Mouse (Mus musculus) c-Kit-negative CD71-positive TER-119-positive erythroid progenitor cells, embryonic 14.5 days (primary cell): ENCODE results near the gene Spock1.

Experiments
- DNase-seq: peaks from one replicate; pipeline ENCODE4 v3.0.0-alpha.2; 2013; ENCODE audit warnings: low read depth, low spot score

The Spock1 gene

DNA sequence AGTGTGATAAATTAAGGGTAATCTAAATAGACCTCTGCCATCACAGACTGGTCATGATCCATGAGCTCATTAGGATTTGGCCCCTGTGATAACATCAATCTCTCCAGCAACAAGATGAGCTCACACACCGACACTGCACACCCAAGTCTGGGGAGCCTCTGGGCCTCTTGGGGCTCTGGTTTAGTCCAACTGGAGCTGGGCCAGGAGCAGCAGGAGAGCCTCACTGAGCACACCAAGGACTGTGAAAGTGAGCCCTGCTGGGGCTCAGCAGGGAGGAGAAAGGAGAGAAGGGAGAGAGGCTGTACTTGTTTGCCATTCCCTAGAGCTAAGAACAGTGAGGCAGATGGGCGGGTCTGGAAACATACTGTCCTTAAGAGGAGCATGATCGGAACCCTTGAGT is 248.3 kb downstream of the Spock1 start:
- DNase-seq = no peak

DNA sequence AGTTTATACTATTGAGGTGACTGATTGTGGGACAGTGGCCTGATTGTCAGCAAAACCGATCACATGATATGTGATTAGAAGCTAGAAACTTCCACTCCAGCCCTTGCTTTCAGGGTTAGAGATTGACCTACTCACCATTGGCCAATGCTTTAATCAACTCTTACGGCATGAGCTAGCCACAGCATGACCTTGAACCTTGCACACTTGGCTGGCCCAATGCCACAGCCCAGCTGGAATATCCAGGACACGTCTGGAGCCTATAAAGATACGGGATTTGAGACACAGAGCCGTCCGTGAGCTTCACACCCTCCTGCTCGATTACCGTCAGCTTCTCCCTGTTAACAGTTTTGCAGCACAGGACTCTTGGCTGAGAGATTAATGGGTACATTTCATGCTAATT is 251.5 kb downstream of the Spock1 start:
- DNase-seq = no peak

DNA sequence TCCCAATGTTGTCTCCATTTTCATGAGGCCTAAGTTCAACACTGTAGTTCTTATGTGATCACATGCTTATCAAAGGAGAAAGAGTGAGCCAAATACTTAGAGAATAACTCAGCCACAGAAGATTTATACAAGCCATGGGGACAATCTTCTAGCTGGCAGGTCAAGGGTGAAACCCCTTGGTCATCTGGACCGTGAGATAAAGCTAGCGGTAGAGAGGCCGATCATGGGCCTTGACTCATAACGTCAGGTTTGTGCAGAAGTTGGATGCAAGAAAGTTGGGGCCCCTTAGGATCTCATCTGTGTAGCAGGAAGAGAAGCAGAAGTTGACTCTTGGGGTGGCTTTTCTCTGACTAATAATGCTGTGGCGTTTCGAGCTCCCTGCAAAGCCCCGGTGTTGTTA is 253.8 kb downstream of the Spock1 start:
- DNase-seq = no peak

DNA sequence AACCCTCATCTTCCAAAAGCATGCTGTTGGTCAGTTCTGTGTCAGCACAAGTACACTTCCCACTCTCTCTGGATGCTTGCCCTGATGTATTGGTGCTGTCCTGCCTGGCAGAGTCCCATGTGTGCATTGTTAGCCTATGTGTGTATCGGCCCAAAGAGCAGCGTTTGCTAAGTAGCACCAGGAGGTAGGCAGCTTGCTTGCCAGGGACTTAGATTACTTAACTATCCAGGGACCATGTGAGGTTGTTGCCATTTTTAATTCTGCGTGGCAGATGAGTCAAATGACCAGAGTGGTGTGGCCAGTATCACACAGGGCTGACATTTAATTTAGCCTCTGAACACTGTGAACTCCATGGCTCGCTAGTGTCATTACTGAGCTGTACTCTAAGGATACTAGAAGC is 256.9 kb downstream of the Spock1 start:
- no peak for DNase-seq

DNA sequence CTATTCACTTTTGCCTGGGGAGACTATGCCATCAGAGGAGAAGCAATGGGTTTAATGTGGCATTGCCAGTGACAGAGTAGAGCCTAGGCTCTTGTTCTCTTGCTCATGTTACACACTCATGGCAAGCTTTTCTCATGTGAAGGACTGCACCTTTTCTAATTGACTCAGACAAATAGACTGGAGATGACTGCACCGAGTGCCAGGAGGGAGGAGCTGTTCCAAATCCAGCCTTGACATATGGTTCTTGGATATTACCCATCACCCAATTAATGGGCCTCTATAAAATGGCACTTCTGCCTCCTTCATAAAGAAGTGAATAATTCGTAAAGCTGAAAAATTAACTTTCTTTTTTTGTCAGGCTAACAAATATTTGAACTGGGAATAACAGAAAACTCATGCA is 259.3 kb downstream of the Spock1 start:
- DNase-seq = no peak

DNA sequence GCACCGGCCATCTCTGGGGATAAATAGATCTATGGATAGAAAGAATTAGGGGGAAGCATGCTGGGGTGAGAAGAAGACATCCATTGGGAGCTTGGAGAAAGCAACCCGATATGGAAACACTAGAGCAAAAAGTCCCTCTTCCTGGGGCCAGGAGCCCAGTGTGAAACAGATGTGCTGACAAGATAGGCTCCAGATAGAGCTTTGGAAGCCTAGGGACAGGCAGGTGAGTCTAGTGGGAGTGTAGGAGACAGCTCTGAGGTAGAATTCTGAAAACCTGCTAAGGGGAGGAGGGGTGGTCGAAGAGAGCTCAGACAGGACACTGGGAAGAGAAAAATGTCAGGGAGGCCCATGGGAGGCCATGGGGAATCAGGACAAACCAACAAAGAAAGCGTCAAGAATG is 260.7 kb downstream of the Spock1 start:
- no peak for DNase-seq

DNA sequence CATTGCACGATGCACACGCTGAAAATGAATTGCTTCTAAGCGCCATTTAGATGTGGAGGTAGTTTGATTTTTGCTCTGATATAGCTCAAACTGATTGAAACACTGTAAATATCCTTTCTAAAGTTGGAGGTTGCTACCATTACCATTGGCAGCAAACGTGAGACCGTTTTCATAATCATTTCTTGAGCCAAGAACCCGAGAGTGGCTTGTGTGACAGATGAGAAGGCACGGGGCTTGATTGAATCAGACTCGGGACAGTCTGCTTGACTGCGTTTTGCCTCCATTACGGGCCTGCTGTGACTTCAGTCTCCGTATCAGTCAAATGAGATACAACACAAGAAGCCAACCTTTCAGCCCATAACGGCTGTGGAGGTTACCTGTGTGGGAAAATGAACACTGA is 265.1 kb downstream of the Spock1 start:
- no peak for DNase-seq

DNA sequence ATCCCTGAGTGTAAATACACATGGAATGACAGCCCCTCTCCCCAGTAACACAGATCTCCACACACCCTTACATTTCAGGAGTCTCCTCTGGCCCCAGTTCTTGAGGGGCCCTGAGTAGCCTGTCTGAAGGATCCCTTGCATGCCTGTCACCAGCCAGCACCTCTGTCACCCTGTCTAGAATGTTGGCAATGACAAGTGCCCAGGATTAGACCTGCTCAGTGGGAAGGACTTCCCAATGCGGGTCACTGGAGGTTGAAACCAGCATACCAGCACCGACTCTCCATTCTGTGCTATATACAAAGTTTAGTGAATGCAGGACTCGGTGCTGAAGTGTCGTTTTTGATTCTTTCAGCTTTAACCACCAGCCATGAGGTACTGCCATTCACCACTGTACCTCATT is 266.5 kb downstream of the Spock1 start:
- DNase-seq = no peak

DNA sequence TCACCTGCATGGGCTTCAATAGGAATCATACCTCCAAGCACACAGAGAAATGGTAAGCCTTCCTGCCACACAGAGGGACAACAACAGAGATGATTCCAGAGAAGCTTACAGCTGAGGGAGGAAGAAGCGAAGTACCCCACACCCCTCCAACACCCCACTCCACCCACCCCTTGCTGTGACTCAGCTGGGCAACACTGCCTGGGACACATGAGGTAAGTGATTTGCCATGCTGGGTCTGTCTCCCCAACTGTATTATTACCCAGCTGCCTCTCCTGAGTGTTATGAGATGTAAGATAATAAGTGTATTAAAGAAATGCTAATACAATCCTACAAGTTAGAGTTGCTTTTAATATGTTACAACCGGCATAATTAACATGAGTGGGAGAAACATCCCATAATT is 267.2 kb downstream of the Spock1 start:
- no peak for DNase-seq

DNA sequence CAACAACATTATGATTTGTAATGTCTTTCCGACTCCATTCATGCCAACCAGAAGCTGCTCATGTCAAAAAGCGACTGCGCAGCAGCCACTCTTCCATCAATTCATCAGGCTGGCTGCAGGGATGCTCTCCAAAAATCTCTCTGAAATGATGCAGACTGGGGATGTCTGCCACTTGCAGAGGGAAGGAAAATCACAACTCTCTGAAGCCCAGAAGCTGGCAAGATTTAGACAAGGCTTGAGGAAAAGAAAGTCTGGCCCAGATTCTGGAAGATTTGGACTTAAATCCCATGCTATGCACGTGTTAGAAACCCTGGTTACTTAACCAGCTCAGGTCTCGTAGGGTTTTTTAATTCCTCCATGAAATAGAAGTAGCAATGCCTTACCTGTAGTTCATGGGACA is 269.3 kb downstream of the Spock1 start:
- no peak for DNase-seq

DNA sequence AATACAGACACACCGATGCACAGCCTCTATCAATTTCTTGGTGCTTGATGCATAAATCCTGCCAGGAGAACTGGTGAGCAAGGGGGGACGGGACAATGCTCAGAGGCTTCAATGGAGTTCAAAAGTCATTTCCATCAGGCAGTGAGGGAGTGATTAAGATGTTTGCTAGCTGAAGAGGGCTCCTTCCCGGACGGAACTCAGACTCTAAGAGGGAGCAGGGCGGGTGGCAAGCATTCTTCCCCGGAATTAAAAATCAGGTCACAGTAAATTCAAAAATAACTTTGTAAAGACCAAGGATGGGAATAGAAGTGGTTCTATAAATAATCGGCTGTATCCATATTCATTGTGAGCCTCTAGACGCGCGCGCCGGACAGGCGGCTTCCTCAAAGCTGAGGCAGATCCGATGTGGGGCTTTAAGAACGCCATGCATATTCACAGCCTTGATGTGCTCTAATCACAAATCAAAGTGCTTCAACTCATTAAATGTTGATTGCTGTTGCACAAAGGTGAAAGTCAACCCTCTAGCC is 270.5 kb downstream of the Spock1 start:
- no peak for DNase-seq

DNA sequence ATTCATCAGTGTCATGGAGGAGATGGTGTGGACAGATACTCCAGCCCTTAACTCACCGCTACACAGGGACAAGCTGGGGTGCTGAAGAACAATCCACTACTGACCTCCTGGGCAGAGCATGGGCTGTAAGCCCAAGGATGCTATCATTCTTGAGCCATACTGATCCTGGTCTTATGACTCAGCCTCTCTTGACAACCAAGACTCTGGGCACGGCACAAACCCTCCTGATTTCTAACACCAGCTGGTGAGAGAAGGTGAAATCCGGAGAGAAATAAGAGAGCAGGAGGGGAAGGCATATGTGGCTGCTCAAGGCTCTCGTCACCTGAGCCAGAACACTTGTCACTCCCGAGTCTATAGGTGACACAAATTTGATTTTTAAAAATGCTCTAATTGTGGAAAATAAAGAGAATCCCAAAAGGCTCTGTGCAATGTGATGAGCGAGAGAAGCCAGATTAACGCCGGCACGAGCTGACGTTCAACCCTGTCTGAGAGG is 271.0 kb downstream of the Spock1 start:
- DNase-seq = no peak

DNA sequence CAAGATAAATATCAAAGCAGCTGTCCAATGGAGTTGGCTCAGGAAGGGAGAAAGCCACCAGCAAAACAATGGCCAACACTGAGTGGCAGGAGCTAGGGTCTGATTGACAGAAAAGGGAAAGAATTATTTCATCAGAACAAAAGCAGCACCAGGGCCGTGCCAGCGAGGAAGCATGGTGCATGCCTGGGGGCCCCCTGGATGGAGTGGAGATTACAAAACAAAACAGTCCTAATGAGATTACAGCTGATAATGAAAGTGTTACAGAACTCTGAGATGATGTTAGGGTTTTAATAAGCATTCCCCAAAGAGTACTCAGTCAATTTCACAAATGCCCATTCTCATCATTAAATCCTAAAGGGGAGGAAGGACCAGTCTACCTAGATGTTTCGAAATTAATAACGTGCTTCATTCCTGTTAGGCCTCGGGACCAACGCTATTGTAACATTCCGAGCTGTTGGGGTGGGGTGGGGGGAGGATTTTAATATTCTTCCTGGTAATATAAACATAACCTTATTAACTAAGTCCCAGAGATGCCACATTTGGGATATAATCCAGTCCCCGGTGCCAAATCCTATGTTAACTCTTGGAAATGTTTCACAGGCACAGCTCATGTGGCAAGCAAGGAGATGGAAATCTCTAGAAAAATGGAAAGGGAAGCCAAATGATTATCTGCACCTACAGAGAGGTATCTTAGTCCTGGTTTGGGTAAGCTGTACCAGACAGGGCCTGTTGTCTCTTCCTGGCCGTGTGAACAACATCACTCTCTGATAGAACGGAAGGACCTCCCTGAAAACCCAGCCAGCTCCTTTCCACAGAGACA is 271.7 kb downstream of the Spock1 start:
- no peak for DNase-seq

DNA sequence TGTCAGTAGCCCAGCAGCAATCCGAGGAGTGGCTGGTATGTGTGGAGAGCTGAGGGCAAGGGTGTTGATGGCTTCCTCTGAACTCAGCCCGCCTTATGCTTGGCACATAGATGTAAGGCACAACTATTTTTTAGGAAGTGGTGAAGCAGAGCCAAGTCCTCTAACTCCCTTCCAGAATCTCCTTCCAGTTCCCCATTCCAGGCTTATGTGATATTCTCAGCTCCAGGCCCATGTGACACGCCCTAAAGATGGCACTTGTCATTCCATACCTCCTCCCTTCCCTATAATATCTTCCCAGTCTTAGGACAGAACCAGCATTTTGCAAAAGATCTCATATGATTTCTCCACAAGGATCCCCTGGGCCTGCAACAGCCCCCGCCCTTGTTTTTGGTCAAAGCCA is 277.6 kb downstream of the Spock1 start:
- no peak for DNase-seq

DNA sequence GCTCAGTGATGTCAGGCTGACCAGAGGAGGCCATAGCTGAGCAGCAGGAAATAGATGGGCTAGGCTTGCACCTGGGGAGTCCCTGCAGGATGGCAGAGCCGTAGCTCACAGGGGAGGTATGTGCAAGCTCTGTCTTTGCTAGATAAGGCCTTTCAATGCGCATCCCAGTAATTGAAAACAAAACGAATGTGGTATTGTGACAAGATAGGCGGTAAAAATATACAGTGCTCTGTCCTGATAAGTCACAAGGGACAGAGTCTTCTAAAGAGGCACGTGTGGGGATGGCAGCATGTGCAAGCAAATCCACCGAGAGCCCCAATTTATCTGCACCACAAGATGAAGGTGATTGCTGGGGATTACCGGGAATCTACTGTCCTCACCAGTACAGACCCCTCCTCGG is 279.9 kb downstream of the Spock1 start:
- no peak for DNase-seq

DNA sequence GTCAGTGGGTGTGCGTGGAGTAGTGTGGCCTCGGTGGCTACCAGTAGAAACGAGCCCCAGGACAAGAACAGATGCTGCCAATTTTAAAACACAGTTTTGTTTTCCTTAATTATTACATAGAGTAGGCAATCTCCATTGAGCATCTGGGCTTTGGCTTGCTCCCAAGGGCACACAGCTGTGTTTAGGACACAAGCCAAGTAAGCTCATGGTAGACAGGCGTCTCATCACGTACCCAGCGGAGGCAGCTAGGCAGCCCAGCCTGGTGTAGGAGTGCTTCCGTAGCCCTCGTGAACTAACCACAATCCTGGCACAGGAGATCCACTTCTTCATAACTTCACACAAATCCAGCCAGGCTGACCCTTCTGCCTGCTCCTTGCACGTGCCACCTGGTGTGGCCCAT is 281.7 kb downstream of the Spock1 start:
- DNase-seq = no peak

DNA sequence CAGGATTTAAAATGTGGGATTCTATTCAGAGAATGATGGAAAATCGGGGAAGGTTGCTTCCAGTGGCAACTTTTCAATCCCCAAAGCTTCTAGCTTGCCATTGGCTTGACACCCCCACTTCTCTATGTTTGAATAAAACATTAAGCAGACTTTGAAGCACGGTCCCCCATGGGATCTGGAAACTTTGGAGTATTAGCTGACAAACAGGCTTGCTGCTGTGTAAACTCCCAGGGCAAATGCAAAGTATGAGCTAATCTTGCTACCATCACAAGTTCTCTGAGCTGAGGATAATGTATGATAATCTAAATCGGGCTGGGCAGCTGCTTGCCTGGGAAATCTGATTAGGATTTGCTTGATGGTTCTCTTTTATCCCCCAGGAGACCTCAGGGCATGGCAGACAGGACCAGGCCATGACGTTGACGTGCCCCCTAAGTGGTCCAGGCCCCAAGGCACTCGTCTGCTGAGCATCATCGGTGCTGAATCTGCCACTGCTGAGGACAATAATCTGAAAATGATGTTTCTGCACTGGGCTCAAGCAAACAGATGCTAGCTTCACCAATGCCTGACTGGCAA is 284.1 kb downstream of the Spock1 start:
- no peak for DNase-seq

DNA sequence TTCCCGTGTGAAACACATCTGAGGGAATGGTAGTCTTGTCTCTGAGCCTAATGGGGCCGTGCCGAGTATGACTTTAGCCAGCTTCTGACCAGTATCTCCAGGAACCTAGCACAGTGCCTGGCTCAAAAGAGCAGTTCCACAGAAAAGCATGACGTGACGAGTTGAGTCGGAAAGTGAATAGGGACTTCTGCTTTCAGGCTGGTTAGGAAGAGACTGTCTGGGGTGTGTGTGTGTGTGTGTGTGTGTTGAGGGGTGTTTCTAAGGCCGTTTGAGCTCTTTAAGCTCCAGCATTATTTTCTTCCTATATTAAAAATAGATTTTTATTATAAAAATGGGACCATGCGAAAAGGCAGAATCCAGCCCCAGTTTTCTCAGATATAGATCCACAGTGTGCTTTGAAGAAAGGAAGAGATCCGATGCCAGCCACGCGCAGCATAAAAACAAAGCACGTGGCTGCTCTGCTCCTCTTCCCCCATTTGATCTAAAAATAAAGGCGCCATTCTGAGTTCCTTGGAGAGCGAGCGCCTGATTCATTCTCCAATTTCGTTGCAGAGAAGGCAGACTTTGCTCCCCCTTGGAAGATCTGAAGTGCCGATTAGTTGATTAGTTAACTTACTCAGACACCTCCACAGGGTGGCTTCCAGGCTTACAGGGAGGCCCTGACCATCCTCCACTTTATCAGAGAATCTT is 288.9 kb downstream of the Spock1 start:
- no peak for DNase-seq

DNA sequence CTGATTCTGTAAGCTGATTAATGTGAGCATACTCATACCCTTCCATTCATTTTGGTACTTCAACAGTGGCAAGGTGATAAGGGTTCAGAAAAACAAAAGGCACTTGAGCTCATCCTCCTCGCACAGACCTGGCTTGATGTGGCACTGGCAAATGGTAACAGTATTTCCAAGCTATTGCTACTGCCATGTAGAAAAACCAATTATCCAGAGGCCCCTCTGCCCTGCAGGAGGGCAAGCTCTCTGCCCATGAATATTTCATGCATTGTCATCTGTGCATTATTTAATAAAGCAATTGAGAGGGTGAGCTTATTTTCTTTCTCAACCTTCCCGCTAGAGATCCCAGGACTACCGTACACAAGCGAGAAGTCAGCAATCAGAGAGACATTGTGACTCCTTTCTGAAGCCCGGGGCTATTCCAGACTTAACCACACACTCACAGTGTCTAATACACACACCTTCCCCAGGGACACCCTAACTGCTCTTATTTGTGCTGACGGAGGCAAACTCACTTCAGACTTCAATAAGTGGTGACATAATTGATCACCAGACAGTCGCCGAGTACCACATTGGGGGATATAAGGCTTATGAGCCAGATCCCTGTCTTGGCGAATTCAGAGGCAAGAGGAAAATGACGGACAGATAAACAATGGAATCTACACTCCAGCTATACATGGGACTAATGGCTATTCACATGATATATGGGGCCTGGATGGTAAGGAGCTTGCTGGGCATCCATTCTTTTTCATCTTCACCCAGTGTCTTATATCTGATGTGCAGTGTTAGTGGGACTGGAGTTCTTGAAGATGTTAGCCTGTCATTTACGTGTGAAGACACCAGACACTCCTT is 296.6 kb downstream of the Spock1 start:
- no peak for DNase-seq

DNA sequence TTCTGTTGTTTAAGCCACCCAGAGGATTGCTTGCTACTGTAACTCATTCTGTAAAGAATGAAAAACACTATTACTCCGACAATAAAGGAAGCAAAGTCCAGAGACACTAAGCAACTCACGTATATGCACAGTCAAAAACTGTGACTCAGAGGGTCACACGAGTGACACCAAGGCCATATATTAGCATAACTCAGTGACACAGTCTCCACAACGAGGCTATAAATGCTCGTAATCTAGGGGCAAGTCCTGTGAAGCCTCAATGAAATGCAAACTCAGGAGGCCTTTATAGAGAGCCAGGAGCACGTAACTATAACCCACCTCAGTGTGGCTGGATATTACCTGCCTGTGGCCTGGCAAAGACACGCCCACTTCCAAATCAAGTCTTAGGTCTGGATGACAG is 298.2 kb downstream of the Spock1 start:
- DNase-seq = no peak

DNA sequence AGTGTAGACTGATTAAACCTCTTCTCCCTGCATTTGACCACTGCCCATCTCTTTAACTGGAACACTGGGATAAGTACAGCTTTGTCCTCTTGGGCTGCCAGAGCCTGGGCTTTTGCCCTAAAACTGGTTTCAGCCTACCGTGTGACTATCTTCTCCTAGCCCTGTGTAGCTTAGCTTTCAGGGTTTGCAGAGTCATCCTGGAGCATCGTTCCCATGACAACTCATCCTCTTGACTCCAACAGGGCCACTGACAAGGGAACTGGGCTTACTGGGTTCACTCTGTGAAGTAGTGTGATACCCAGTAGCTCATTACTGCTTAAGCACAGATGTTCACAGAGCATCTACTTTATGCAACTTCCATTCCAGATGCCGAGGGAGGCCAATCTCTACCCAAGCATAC is 303.7 kb downstream of the Spock1 start:
- peak; percentile 59 for DNase-seq

DNA sequence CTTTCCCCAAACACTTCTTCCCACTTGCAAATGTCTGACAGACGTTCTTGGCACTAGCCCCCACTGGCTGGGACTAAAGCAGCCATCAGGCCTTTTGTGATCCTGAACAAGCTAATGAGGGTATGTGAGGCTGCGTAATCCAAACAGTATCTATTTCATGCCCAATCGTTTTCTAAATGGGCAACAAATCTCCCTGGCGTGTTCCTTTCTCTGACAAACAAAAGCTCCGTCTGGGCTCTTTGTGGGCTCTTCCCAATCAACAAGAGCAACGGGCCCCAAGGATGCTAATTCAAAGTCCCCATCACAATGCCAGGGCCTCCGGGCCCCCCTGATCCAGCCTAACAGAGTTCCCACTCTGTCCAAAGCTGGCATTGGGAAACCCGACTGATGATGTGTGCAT is 304.9 kb downstream of the Spock1 start:
- DNase-seq = no peak
